Mouse (Mus musculus) embryonic facial prominence, embryonic 11.5 days (tissue): ENCODE data around the gene Palld. TPM values are rescaled to one million over a fixed set of nuclear protein-coding genes. Genes with fewer than 3 reads are reported as not detected.

ENCODE experiments used
- ATAC-seq: fragments of 200-750 bp; cut with Nextera tagmentation; replicated peaks from 2 replicates; pipeline ENCODE4 v1.8.0; 2017; ENCODE audit warnings: low read depth; ENCODE audit not compliant: insufficient number of reproducible peaks, low FRiP score, low TSS enrichment
- DNase-seq: peaks from one replicate; pipeline ENCODE4 v3.0.0-alpha.2; 2015; ENCODE audit warnings: low spot score
- H3K27ac ChIP-seq: fragments of 300-500 bp; sonication (generic); replicated peaks from 2 replicates; pipeline ENCODE4 v1.5.1; 2014; ENCODE audit warnings: mild to moderate bottlenecking, low read depth, low read length, control low read depth
- H3K27me3 ChIP-seq: fragments of 300-500 bp; sonication (generic); 2 replicates; pipeline ENCODE4 v1.6.1; 2014; ENCODE audit warnings: mild to moderate bottlenecking, low read length, moderate library complexity, mixed read lengths; ENCODE audit not compliant: control insufficient read depth, insufficient read depth
- H3K36me3 ChIP-seq: fragments of 300-500 bp; sonication (generic); replicated peaks from 2 replicates; pipeline ENCODE4 v1.6.1; 2014; ENCODE audit warnings: low read depth, mild to moderate bottlenecking, low read length, moderate library complexity, mixed read lengths; ENCODE audit not compliant: control insufficient read depth, insufficient read depth
- H3K4me1 ChIP-seq: fragments of 300-500 bp; sonication (generic); 2 replicates; pipeline ENCODE4 v1.6.1; 2014; ENCODE audit warnings: low read length, mixed read lengths; ENCODE audit not compliant: control insufficient read depth, insufficient read depth
- H3K4me2 ChIP-seq: fragments of 300-500 bp; sonication (generic); 2 replicates; pipeline ENCODE4 v1.6.1; 2014; ENCODE audit warnings: low read depth, mild to moderate bottlenecking, control low read depth, low read length, moderate library complexity
- H3K4me3 ChIP-seq: fragments of 300-500 bp; sonication (generic); 2 replicates; pipeline ENCODE4 v1.5.1; 2014; ENCODE audit warnings: low read depth, low read length, control low read depth
- H3K9ac ChIP-seq: fragments of 300-500 bp; sonication (generic); replicated peaks from 2 replicates; pipeline ENCODE4 v1.6.1; 2014; ENCODE audit warnings: mild to moderate bottlenecking, control low read depth, low read length
- H3K9me3 ChIP-seq: fragments of 300-500 bp; sonication (generic); replicated peaks from 2 replicates; pipeline ENCODE4 v1.6.1; 2016; ENCODE audit warnings: mild to moderate bottlenecking, low read length, inconsistent platforms, mixed read lengths; ENCODE audit not compliant: control insufficient read depth
- WGBS: fragments of 180-500 bp; shearing (Covaris S2); extraction: QIAGEN DNeasy Blood & Tissue Kit; methylation state at CpG from one replicate; pipeline ENCODE4 v1.1.7; 2014; 5-methylcytosine and 5-hydroxymethylcytosine counted together
- polyA plus RNA-seq: library from polyadenylated mRNA; unstranded; fragments of >200 nt; fragmentation: Nextera tagmentation; extraction: Ambion mirVana; gene quantifications from 2 replicates; pipeline ENCODE4 v1.2.1, GENCODE M21; 2014

The Palld gene
- polyA plus RNA-seq, 1 experiment from 2014 or later, result 52.4 TPM

DNA sequence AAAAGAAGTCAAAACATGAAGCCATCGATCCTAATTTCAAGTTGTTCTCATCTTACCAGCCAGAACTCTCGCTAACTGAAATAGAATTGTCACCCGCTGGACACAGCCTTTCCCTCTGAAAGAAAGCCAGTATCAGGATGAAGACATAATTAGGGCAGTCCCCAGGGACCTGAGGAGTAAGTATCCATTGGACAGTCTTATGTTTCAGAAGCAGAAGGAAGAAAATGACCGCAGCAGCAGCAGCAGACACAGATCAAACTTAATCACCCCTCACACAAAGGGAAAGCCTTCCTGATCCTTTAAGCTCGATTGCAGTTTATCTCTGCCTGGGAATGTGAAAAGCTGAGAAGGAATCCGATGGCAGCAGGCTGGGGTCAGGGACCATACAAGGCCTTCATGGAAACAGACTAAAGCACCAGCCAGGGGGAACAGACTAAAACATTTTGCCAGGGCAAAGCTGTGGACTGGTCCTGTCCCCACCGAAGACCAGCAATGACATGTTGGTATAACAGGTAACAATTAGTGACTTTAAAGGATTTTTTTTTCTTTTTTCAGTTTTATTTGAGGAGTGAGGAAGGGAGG, 53.8 kb downstream of the Palld start:
- Histone ChIP-seq H3K4me2 (no peak overlapping the region), H3K4me3 (no peak overlapping the region), H3K9ac (no peak overlapping the region), H3K27ac (no peak overlapping the region), H3K9me3 (no peaks in the 10 kb centered on the region), H3K27me3 (no peaks in the 10 kb centered on the region), H3K4me1 (no peaks in the 10 kb centered on the region; the same call in 1 of the 2 replicates), H3K36me3 (no peaks in the 10 kb centered on the region)
- DNase-seq (peak; percentile 48), ATAC-seq (no peak)
- 24% methylated on average over 7 of the region's 7 CpGs for WGBS

DNA sequence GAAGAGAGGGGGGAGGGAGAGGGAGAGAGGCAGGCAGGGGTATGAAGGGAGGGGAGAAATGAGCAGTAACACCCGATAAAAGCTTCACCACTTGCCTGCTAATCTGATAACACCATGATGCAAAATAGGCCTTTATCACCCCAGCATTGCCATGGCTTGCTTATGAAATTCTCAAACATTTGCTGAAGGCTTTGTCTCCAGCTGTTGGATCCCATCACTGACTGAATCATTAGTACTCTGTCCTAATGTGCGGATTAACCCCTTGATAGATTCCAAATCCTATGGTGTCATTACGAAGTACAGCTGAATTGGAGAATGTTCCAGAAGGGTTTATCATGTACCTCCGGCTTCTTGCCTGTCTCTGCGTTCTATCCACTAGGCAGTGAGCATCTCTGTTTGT, 55.0 kb downstream of the Palld start:
- WGBS, result 79% methylated on average over 5 of the region's 5 CpGs
- no peak overlapping the region for H3K9ac ChIP-seq
- ATAC-seq, result no peak
- no peak for DNase-seq
- H3K4me3 ChIP-seq, result no peak overlapping the region
- no peaks in the 10 kb centered on the region for H3K9me3 ChIP-seq
- no peaks in the 10 kb centered on the region for H3K27me3 ChIP-seq
- H3K27ac ChIP-seq, result no peak overlapping the region
- no peak overlapping the region for H3K4me2 ChIP-seq
- H3K36me3 ChIP-seq, result no peaks in the 10 kb centered on the region
- H3K4me1 ChIP-seq, result no peaks in the 10 kb centered on the region; the same call in 1 of the 2 replicates

DNA sequence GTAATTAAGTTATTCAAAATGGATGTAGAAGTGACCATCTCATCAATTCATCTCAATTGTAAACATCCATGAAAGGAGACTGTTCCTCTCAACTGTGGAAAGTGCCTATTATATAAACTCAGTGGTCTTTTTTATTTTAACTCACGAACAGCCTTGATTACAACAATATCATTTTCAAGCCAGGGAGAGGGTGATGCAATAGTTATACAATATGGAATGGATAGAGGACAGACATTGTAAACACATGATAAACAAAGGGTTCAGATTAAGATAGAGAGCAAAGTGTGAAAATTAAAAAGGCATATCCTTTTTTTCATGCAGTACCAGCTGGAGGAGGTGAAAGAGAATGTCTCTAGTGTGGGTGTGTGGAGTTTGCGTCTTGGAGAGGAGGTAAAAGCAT, 57.5 kb downstream of the Palld start:
- Histone ChIP-seq H3K4me1 (no peaks in the 10 kb centered on the region; the same call in 1 of the 2 replicates), H3K4me3 (no peak overlapping the region), H3K36me3 (no peaks in the 10 kb centered on the region), H3K27ac (no peak overlapping the region), H3K27me3 (no peaks in the 10 kb centered on the region), H3K4me2 (no peak overlapping the region), H3K9me3 (no peaks in the 10 kb centered on the region), H3K9ac (no peak overlapping the region)
- ATAC-seq (no peak), DNase-seq (no peak)
- 80% methylated on average over 2 of the region's 2 CpGs for WGBS

DNA sequence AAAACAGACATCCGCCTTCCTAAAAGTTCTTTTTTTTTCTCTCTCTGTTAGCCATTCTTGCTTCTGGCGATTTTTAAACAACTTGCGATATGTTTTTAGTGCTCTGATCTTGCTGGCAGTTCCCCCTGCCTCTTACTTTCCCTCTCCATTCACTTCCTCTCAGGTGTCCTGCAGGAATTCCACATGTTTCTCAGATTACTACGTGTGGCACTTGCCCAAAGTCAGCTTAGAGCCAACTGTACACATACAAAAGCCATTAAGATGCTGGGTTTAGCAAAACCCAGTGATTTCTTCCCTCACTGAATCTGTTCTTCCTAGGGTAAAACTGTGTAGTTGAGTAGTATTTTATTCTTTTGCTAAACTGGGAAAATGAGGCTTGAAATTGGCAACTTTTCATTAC, 57.9 kb downstream of the Palld start:
- DNase-seq (peak; percentile 39), ATAC-seq (no peak)
- Histone ChIP-seq H3K9me3 (no peaks in the 10 kb centered on the region), H3K4me3 (no peak overlapping the region), H3K9ac (no peak overlapping the region), H3K27ac (no peak overlapping the region), H3K27me3 (no peaks in the 10 kb centered on the region), H3K4me2 (no peak overlapping the region), H3K4me1 (no peaks in the 10 kb centered on the region; the same call in 1 of the 2 replicates), H3K36me3 (no peaks in the 10 kb centered on the region)
- 42% methylated on average over 4 of the region's 4 CpGs for WGBS

DNA sequence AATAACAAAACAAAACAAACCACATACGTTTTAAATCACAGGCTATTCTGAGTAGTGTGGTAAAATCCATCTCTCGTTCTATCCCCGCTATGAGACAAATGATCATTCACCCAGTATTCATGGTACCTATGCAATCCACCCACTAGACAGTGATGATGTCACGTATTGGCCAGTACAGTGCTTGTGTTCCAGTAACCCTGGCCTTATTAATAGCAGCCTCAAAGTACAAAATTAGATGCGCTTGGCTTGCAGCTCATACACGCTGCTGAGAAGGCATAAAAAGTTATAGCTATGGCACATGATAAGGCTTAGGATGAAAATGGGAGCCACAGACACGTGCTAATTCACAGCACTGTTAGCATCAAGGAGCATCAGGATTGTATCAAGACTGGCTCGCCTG, 58.7 kb downstream of the Palld start:
- DNase-seq, result no peak
- no peak for ATAC-seq
- H3K4me2 ChIP-seq, result no peak overlapping the region
- H3K9me3 ChIP-seq, result no peaks in the 10 kb centered on the region
- H3K27ac ChIP-seq, result no peak overlapping the region
- WGBS, result 79% methylated on average over 8 of the region's 8 CpGs
- no peaks in the 10 kb centered on the region for H3K36me3 ChIP-seq
- H3K9ac ChIP-seq, result no peak overlapping the region
- no peak overlapping the region for H3K4me3 ChIP-seq
- H3K4me1 ChIP-seq, result no peaks in the 10 kb centered on the region; the same call in 1 of the 2 replicates
- no peaks in the 10 kb centered on the region for H3K27me3 ChIP-seq

DNA sequence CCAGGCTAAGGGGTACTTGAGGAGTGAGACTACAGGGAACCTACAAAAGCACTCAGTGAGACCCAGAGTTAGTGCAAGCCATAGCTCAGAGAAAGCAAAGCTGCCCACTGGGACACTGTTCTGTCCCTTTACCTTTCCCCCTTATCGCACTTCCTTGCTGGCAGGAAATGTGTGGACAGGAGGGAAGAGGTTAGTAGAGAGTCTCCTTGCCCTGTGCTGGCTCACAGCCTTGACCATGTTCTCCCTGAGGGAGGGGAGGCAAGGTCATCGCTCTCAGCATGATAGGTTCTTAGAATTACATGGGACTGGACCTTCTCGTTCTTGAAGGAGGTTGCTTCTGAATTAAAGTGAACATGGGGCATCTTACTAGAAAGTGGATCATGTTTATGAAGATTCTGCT, 69.3 kb downstream of the Palld start:
- 80% methylated on average over 3 of the region's 3 CpGs for WGBS
- no peak for ATAC-seq
- no peak overlapping the region for H3K9ac ChIP-seq
- peaks cover 5% of the 10 kb centered on the region for H3K4me1 ChIP-seq
- H3K9me3 ChIP-seq, result no peaks in the 10 kb centered on the region
- DNase-seq, result no peak
- H3K27ac ChIP-seq, result no peak overlapping the region
- no peak overlapping the region for H3K4me3 ChIP-seq
- no peaks in the 10 kb centered on the region for H3K27me3 ChIP-seq
- no peaks in the 10 kb centered on the region for H3K36me3 ChIP-seq
- no peak overlapping the region for H3K4me2 ChIP-seq

DNA sequence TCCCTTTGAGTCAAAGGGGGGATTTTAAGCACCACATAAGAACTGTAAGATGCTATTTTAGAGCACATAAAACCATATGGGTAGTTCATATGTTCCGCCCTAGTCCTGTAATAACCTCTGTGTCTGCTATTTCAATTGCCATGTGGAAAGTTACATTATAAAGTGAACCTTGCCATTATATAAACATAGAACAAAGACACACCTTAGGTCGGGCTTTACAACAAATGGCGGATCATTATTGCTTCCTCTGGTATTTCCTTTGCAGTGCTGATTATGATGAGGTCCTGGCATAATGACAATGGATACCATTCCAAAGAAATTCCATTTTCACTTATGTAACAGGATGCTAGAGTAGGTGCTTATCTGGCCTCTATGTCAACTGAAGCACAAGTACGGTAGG, 70.5 kb downstream of the Palld start:
- Histone ChIP-seq H3K4me1 (peaks cover 5% of the 10 kb centered on the region), H3K9ac (no peak overlapping the region), H3K9me3 (no peaks in the 10 kb centered on the region), H3K27ac (no peak overlapping the region), H3K4me3 (no peak overlapping the region), H3K36me3 (no peaks in the 10 kb centered on the region), H3K27me3 (no peaks in the 10 kb centered on the region), H3K4me2 (no peak overlapping the region)
- DNase-seq (no peak), ATAC-seq (no peak)
- 61% methylated on average over 4 of the region's 4 CpGs for WGBS

DNA sequence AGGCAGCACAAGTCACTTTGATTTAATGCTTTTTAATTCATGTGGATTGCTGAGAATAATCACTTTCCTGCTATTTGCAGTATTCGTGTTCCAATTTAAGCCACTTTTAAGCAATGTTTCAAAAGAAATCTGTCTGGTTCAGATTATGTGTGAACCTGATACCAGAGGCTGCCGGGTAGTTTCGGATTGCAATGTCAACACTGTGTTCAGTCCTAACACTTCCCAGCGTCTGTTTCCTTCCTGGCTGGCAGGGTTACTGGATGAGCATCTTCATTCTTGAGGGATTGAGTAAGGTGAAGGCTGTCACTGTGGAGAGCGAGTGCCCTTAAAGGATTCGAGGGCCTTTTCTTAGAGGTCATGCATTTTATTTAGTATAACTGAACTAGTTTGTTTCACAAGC, 71.7 kb downstream of the Palld start:
- no peak overlapping the region; the same call in 1 of the 2 replicates for H3K27ac ChIP-seq
- WGBS, result 17% methylated on average over 6 of the region's 6 CpGs
- peak; percentile 82 for DNase-seq

More for the DNA sequence above, 71.7 kb downstream of the Palld start:
- Histone ChIP-seq H3K4me2 (no peak overlapping the region), H3K9ac (no peak overlapping the region), H3K9me3 (no peaks in the 10 kb centered on the region), H3K4me3 (no peak overlapping the region), H3K27me3 (no peaks in the 10 kb centered on the region), H3K4me1 (peaks cover 5% of the 10 kb centered on the region), H3K36me3 (no peaks in the 10 kb centered on the region)
- 0 out of 2 replicates have a peak, but pooled peaks have one; percentile 59 for ATAC-seq
